ENCODE assay signal across 10 mouse cellular contexts in genomic region chrX:112903631-112904410, GRCm38 (mm10).
DNase-seq lines count a peak whose midpoint lies in the region; ATAC-seq and TF ChIP-seq lines count a peak whose summit lies in the region.
"Had no signal": no experiment of that assay in that cellular context is flagged by ENCODE, and none has a peak within 500 bp of the region (broad histone marks: within the 10 kb centered on the region; RNA-seq: fewer than 3 reads in every experiment).

No protein-coding gene starts in this region.

- H3K9me3 ChIP-seq in lung, embryonic 14.5 days (ENCODE audit: low read depth, low read length), result no peaks in the 10 kb centered on the region
- no peaks in the 10 kb centered on the region for H3K9me3 ChIP-seq in midbrain, embryonic 13.5 days
- H3K9me3 ChIP-seq: hindbrain, embryonic 13.5 days; liver, embryonic 13.5 days had no signal

- no peak overlapping the region for H3K27ac ChIP-seq in lung, embryonic 14.5 days (ENCODE audit: low read depth)
- no peak overlapping the region for H3K27ac ChIP-seq in midbrain, embryonic 13.5 days
- H3K27ac ChIP-seq: hindbrain, embryonic 13.5 days; liver, embryonic 13.5 days had no signal

- H3K4me2 ChIP-seq in lung, embryonic 14.5 days, result no peak overlapping the region
- H3K4me2 ChIP-seq in midbrain, embryonic 13.5 days (replicated peaks), result no peak overlapping the region
- H3K4me2 ChIP-seq: hindbrain, embryonic 13.5 days; liver, embryonic 13.5 days had no signal

- H3K4me1 ChIP-seq in lung, embryonic 14.5 days (ENCODE audit: insufficient read depth), result no peaks in the 10 kb centered on the region
- no peaks in the 10 kb centered on the region for H3K4me1 ChIP-seq in lung, adult 2 months (ENCODE audit: control insufficient read depth, insufficient read depth, low read length)
- no peaks in the 10 kb centered on the region for H3K4me1 ChIP-seq in midbrain, embryonic 13.5 days (replicated peaks)
- H3K4me1 ChIP-seq: hindbrain, embryonic 13.5 days; liver, embryonic 13.5 days had no signal

- no peak for TF ChIP-seq POLR2A in lung, adult 2 months (IDR thresholded peaks at IDR 0.05; ENCODE audit: borderline replicate concordance, extremely low read depth, low read depth, low read length)

- no peak for ATAC-seq in lung, embryonic 14.5 days (ENCODE audit: insufficient read depth)
- peak; percentile 32 for ATAC-seq in activated CD4-positive, CD25-positive, alpha-beta regulatory T cell, adult 4 months
- no peak for ATAC-seq in midbrain, embryonic 13.5 days

- 39% methylated on average over 11 of the region's 11 CpGs for WGBS in lung, embryonic 14.5 days
- 40% methylated on average over 11 of the region's 11 CpGs for WGBS in lung, adult 2 months
- 47% methylated on average over 11 of the region's 11 CpGs for WGBS in midbrain, embryonic 13.5 days

- no peak overlapping the region for H3K9ac ChIP-seq in lung, embryonic 14.5 days
- no peak overlapping the region for H3K9ac ChIP-seq in midbrain, embryonic 13.5 days (replicated peaks)
- H3K9ac ChIP-seq: hindbrain, embryonic 13.5 days; liver, embryonic 13.5 days had no signal

- H3K36me3 ChIP-seq in lung, embryonic 14.5 days (ENCODE audit: insufficient read depth), result no peaks in the 10 kb centered on the region
- H3K36me3 ChIP-seq in midbrain, embryonic 13.5 days, result no peaks in the 10 kb centered on the region
- H3K36me3 ChIP-seq: hindbrain, embryonic 13.5 days; liver, embryonic 13.5 days had no signal

- H3K4me3 ChIP-seq in lung, embryonic 14.5 days (ENCODE audit: low read depth, low read length), result no peak overlapping the region
- H3K4me3 ChIP-seq in lung, adult 2 months (replicated peaks; ENCODE audit: extremely low read depth, low read depth, low read length), result no peak overlapping the region
- no peak overlapping the region for H3K4me3 ChIP-seq in midbrain, embryonic 13.5 days (replicated peaks)
- H3K4me3 ChIP-seq: hindbrain, embryonic 13.5 days; liver, embryonic 13.5 days had no signal

- no peaks in the 10 kb centered on the region for H3K27me3 ChIP-seq in lung, embryonic 14.5 days (ENCODE audit: insufficient read depth, low read length)
- H3K27me3 ChIP-seq in midbrain, embryonic 13.5 days, result no peaks in the 10 kb centered on the region
- H3K27me3 ChIP-seq: hindbrain, embryonic 13.5 days; liver, embryonic 13.5 days had no signal

- intact Hi-C loops in heart, postnatal 36 days (cut with DNase I), result loop anchor here (1.0 to 2.0 kb wide), 2 partner anchors 380 to 479 kb away; no protein-coding TSS in a partner anchor

- peak; percentile 6 for DNase-seq in heart, adult 8-10 months (ENCODE audit: low spot score)
- DNase-seq in heart, postnatal 36 days, result no peak
- peak; percentile 60 for DNase-seq in lung, embryonic 14.5 days
- DNase-seq in lung, adult 2 months, result no peak
- peak; percentile 1 for DNase-seq in mesoderm, embryonic 11.5 days (ENCODE audit: low read depth, low spot score)
- DNase-seq in T-cell, adult 2 months (ENCODE audit: low spot score), result no peak
- DNase-seq: liver, embryonic 13.5 days had no signal

- TF ChIP-seq CTCF in lung, embryonic 14.5 days (IDR thresholded peaks at IDR 0.05; ENCODE audit: low read depth), result peak; percentile 58
- TF ChIP-seq CTCF in lung, adult 2 months (IDR thresholded peaks at IDR 0.05; ENCODE audit: insufficient read depth, low read length), result no peak

Comparison
In these comparisons a context has a peak if more than half of its experiments do, and no peak if none do; other contexts are left out.
1. DNase-seq: peak in heart, adult 8-10 months (single experiment), lung, embryonic 14.5 days (single experiment) and mesoderm, embryonic 11.5 days (single experiment); none in heart, postnatal 36 days (0 of 2), lung, adult 2 months (single experiment) and T-cell, adult 2 months (single experiment).